Mouse (Mus musculus): Measurements from ENCODE around the gene Foxc1. TPM values are rescaled to one million over a fixed set of nuclear protein-coding genes. Genes with fewer than 3 reads are reported as not detected.

The Foxc1 gene
- polyA plus RNA-seq, 1 experiment: not detected

DNA sequence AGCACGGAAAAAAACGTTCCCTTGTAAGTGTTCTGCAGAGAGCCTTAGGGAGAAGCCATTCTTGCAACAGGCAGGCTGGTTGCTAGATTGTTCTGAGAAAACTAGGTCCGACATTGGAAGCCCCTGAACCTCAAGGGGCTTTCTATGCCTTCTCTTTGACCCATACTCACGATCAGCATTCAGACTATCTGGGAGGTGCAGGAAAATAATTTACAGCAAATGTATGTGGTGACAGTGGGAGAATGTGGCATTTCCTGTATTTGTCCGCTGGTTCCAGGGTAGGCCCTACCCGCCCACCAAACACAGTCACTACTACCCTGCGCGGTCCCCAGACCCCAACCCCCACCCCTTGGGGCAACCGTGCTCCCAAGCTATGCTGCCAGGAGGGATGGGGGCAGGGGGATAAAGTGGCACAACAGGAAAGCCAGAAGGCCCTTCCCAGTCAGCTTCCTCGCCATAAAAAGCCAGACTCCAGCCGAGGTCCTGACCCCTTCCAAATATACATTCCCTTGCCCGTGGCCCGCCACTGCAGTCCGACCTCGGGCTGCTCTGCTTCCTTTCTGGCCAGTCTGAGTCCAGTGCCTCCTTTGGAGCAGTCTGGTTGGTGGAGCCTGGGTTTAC is 9.1 kb downstream of the Foxc1 start:
- TF ChIP-seq GATA1 (IDR thresholded peaks at IDR 0.05; ENCODE audit: low read length): no peak

- TF ChIP-seq GATA1 (IDR thresholded peaks at IDR 0.05; ENCODE audit: low read length): no peak
These were observed 11.9 kb downstream of the Foxc1 start for GRCm38 (mm10) chr13:31818337-31818736.

- no peak for TF ChIP-seq GATA1 (IDR thresholded peaks at IDR 0.05; ENCODE audit: low read length)
These were observed 13.4 kb downstream of the Foxc1 start for GRCm38 (mm10) chr13:31819664-31820405.

DNA sequence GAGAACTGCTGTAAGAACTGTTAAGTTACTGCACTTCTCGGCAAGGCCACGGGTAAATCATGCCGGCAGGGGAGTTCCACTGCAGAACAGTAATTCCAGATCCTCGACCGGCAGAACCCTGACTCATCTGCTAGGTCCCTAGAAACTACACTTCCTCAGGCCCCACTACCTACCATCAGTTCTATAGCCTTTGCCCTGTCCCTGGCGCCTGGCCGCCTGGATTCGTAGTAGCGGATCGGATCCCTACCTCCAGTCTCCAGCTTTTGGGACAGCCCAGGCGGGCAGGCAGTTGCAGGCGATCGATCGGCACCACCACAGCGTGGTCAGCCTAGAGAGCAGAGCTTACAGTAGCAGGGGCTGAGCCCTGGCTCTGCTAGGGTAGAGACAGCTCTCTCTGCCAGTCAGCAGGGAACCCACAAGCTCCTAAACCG is 14.2 kb downstream of the Foxc1 start:
- no peak for TF ChIP-seq GATA1 (IDR thresholded peaks at IDR 0.05; ENCODE audit: low read length)

DNA sequence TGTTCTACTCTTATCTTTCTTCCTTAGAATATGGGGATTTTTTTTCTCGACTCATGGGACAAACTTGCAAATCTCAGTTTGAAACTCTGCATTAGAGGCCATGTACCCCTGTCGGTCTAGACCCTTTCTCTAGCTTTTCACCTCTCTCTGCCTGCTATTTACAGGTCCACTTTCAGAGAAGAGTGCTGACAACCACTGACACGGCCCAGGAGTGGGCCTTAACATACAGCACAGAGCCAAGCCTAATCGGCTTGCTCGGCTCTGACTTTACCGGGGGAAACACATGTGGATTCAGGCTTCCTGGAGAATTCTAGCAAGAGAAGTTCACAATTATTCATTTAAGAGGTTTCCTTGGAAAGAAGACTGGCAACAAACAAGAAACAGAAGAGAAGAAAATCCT is 14.6 kb downstream of the Foxc1 start:
- no peak for TF ChIP-seq GATA1 (IDR thresholded peaks at IDR 0.05; ENCODE audit: low read length)

GRCm38 (mm10) chr13:31823316-31823715 is 16.9 kb downstream of the Foxc1 start:
- no peak for TF ChIP-seq GATA1 (IDR thresholded peaks at IDR 0.05; ENCODE audit: low read length)

GRCm38 (mm10) chr13:31825180-31825579 is 18.7 kb downstream of the Foxc1 start:
- TF ChIP-seq GATA1 (IDR thresholded peaks at IDR 0.05; ENCODE audit: low read length): no peak

DNA sequence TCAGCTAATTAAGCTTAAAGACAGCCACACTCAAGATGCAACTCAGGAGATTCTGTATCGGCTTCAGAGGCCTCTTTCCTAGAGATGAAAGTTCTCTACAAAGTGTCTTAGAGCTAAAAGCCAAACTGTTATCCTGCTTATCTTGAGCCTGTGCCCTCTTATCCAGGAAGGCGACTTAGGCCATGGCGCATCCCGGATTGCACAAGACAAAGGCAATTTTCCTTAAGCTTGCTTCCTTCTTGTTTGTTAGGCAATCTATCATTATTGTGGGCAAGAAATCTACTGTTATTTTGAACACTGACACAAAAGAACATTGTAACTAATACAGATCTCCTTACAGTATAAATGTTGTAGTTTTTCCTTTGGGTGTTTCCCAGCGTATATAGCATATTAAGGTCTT is 20.7 kb downstream of the Foxc1 start:
- no peak for TF ChIP-seq GATA1 (IDR thresholded peaks at IDR 0.05; ENCODE audit: low read length)

DNA sequence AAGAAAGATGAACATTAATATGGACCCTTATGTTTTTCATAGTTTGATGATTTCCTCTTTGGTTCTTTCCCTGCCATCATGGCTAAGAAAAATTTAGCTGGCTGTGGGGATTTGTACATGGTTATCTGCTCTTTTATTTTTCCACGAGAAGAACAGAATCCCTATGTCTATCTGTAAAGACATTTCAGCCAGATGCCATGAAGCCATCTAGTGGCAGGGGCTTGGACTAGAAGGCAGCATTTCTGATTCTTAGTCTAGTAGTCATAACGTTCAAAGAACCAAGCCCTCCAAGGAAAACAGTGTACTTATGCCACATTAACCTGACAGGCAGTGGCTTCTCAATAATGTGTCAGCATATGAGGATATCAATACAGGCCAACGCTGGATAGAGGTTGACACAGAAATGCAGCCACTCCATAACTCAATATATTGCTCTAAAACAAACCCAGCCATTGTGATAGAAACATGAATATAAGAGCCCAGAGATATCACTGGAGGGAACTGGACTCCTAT is 21.4 kb downstream of the Foxc1 start:
- TF ChIP-seq GATA1 (IDR thresholded peaks at IDR 0.05; ENCODE audit: low read length): no peak

DNA sequence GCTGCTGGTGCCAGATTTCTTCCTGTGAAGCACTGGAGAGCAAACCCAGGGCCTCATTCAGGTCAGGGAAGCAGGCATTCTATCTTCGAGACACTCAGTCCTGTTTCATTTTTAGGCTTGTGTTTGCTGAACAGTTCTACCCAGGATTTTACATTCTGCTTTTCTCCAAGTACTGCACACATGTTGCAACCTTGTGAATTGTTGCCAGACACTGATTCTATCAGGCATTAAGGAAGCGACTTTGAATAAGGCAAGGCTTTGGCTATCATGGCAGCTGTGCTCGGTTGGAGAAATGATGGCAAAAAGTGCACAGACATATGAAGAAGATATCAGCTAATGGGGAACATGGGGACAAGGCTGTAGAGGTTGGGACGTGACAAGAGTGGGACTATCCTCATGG is 22.0 kb downstream of the Foxc1 start:
- no peak for TF ChIP-seq GATA1 (IDR thresholded peaks at IDR 0.05; ENCODE audit: low read length)

DNA sequence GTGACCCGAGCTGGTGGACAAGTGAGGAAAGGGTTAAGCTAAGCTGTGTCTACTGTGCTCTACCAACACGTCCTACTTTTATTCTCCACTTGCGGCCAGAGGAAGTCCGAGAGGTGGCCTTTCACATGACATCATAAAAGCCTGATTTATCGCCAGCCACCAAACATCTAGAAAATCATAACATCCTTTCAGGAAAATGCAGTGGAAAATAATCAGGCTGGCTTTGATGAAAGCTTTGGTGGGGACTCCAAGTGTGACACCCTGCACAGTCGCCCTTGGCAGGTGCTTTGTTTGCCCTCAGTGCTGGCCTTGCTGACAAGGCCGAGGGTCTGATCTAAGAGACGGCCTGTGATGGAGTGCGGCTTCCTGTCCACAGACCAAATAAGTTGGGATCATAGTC is 23.9 kb downstream of the Foxc1 start:
- TF ChIP-seq GATA1 (IDR thresholded peaks at IDR 0.05; ENCODE audit: low read length): no peak

DNA sequence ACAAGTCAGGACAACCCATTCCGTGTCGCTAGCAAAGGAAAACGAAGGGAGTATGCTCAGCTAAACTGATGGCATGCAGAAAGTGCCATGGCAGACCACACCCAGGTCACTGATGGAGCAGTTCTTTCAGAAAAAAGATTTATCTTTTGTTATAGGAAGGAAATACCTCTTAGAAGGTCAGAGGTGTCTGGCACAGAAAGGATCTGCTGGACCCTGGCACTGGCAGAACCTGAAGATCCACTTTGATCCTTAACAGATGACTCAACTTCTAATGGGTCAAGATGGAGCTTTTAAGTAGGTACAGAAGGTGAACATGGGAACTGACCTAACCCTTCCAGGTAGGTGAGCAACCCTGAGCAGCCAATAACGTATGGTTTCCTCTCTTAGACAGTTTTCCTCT is 29.4 kb downstream of the Foxc1 start:
- TF ChIP-seq GATA1 (IDR thresholded peaks at IDR 0.05; ENCODE audit: low read length): no peak

DNA sequence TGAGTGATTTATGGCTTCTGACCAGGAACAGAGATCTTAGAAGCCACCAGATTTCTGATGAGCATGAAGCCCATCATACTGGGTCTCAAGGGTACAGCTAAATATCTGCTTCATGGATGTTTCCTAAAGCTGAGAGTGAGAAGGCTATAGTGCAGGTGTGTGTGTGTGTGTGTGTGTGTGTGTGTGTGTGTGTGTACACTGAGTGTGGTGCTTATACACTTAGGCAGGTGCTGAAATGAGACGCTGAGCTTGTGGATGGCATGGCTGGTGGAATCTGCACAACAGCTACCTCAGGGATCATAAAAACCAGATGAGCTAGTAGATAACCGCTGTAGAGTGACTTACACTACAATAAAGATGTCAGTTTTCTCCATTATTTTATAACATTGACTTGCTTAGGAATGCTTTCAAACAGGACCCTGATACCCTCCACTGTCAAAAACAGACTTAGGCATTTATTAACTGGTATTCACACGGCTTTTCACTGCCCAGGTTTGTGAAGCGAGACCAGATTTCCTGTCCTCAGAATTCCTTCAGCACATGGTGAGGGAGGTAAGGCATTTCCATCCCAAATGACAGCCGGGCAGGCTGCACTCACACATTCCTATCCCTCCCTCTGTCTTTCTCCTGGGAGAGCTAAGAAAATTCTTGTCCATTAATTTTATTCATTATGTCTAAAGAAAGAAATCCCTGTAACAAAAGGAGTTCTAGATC is 43.0 kb downstream of the Foxc1 start:
- no peak for TF ChIP-seq GATA1 (IDR thresholded peaks at IDR 0.05; ENCODE audit: low read length)

DNA sequence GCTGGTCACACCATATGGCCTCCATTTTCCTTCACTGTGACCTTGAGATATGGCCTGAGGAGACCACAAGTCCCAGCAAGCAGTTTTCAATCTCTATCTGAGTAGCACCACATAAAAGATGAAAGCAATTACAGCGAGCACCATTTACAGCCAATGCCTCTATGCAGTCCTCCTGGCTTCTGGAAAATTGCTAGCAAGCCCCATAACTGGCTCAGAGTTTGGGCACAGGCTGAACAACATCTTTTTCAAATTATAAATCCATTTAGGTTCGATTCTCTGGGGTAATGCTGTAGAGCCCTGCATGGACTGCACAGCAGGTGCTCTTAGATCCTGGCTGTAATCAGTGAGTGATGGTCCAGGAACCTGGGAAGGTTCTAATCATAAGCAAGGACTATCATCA is 47.1 kb downstream of the Foxc1 start:
- TF ChIP-seq GATA1 (IDR thresholded peaks at IDR 0.05; ENCODE audit: low read length): no peak

GRCm38 (mm10) chr13:31854000-31854399 is 47.6 kb downstream of the Foxc1 start:
- no peak for TF ChIP-seq GATA1 (IDR thresholded peaks at IDR 0.05; ENCODE audit: low read length)

DNA sequence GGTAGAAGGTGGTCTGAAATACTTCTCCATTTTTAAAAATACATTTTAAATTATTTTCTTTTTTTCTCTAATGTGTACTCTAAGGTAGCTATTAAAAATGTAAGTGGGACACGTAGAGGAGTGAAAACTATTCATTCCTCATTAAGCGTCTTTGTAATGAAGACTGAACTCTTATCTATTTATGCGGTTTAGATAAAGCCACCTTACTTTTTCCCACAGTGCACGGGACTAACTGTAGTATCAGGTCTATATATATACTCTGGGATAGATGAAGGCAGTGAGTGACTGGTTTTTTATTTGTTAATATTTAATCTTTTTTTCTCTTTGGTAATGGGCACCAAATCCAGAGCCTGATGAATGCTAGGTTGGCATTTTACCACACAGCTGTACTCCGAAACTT is 53.8 kb downstream of the Foxc1 start:
- TF ChIP-seq GATA1 (IDR thresholded peaks at IDR 0.05; ENCODE audit: low read length): no peak

Other genes with a start within 250 kb of the Foxc1 start
- gene A530084C06Rik, start 247.3 kb upstream of the Foxc1 start, polyA plus RNA-seq (2012): not detected in 2 replicates
- not detected in 2 replicates for gene Foxf2, start 180.8 kb upstream of the Foxc1 start, polyA plus RNA-seq (2012)